Mouse (Mus musculus): ENCODE measurements around the gene Hspd1.

Gene Hspd1

DNA sequence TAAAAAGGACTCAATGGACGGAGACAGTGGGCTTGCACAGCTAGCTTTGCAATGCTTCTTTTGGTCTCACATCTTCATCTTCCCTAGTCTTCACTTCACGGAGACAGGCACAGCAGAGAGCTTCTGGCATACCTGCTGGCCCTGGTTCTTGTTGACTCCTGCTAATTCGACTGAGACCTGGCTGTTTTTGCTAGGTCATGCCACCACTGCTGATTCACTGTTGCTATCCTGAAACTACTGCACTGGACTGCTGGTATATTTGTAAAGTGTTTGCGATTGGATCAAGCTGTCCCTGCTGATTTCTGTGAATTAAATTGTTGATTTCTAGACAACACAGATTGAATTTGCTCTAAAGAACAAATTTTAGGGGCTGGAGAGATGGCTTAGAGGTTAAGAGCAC lies 46.4 kb downstream of the Hspd1 start:
- no peak for DNase-seq (ENCODE audit: low spot score)

DNA sequence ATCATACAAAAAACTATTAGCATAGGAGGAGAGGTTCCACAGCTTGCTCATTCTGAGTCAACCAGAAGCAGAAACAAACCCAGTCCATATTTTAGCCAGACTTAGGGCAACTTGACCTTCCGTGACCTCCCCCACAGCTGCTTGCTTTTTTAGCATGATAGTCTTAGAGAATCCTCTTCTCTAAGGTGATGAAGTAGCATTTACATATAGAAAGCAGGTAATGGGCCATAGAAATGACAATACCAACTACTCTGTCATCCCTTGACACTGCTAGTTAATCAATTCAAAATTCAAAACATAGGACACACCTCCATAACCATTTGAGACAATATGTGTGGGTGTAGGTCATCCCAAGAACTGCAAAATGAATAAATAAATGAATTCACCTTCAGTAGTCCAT lies 48.1 kb downstream of the Hspd1 start:
- no peak for DNase-seq (ENCODE audit: low spot score)

DNA sequence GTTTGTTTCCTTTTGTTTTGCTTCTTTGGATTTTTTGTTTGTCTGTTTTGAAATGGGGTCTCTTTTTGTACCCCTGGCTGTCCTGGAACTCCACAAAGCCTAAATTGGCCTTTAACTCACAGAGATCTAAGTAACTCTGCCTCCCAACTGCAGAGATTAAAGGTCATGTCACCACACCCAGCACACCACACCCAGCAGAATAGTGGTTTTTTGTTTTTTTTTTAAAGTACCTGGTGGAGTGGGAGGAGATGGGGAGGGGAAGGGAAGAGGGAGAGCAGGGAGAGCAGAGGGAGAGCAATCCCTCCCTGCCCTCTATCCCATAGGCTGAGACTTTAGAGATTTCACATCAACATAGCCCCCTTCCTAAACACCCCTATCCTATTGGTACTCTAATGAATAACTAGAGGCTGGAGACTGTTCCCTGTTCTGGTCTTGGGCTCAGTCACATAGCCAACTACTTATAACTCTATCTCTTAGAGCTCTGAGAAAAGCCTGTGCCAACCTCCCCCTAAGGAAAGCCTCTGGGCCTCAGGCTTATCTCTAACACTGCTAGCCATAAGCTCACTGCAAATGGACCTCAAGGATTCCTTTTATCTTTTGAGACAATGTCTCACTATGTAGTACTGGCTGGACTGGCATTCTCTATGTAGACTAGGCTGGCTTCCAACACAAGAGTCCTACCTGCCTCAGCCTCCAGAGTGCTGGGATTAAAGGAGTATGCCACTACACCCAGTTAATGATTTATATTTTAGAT lies 56.8 kb downstream of the Hspd1 start:
- no peak for DNase-seq (ENCODE audit: low spot score)

DNA sequence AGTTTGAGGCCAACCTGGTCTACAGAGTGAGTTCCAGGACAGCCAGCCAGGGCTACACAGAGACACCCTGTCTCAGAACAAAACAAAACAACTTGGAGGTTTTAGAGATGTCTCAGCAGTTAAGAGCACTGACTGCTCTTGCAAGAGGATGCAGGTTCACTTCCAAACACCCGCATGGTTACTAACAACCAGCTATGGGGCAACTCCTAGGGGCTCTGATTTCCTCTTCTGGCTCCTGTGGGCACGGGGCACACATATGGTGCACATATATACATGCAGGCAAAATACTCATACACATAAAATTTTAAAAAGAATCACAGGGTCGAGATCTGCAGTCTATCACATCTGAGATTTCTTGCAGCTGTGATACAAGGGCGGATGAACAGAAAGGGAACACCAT lies 58.6 kb downstream of the Hspd1 start:
- no peak for DNase-seq (ENCODE audit: low spot score)

DNA sequence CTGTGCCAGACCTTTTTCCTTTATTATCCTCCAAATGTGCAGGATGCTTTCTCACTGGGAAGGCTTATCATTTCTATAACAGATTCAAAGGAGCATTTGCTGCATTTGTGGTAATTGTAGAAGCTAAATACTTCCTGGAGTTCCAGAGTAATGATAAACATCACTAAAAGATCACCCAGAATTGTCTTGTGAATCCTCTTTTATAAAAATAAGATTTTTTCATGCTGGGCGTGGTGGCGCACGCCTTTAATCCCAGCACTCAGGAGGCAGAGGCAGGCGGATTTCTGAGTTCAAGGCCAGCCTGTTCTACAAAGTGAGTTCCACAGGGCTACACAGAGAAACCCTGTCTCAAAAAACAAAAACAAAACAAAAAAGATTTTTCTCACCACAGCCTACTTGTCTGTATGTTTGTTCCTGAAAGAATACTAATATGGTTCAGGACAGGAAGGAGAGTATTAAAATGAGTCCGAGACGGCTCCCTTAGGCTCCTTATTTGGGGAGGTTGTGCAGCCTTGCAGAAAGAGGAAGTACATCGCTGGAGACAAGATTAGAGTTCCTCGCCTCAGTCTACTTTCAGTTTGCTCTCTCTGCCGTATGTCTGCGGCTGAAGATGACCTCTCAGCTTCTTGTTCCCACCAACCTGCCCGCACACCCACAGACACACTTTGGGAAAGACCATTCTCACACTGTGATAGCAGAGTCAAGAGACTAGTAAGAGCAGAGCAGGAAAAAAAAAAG lies 59.4 kb downstream of the Hspd1 start:
- DNase-seq (ENCODE audit: low spot score), result no peak

DNA sequence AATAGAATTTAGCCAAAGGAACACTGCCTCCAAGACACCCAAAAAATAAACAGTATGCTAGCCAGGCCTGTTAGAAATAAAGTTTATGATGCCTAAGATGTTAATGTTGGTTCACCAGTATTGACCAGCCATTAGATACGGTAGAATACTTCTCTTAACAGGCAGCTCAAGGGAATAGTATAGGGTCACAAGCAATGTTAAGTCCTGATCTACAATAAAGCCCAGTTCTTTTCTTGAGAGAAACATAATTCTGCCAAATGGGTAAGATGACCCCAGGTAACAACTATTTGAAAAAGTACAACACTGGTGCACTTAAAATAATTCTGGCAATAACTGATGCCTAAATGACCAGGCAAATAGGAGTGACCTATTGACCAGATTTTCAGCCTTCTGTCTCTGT lies 60.1 kb downstream of the Hspd1 start:
- DNase-seq (ENCODE audit: low spot score), result no peak
